ENCODE assay signal across 8 mouse cellular contexts in the genomic region with DNA sequence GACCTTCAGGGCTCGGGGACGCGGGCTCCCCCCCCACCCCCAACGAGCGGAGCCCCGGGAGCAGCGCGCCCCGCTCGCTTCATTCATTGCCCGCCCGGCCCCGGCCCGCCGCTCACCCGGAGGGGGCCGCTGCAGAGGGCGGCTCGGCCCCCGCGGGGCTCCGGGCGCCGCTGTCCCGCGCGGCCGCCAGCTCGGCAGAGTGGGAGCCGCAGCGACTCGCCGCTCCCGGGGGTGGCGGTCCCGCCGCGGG. TPM values are rescaled to one million over a fixed set of nuclear protein-coding genes. Genes with fewer than 3 reads are reported as not detected.
DNase-seq lines count a peak whose midpoint lies in the region; ATAC-seq and TF ChIP-seq lines count a peak whose summit lies in the region.

No protein-coding gene starts in this region.

- peak overlapping the region; percentile 96 for H3K9ac ChIP-seq in lung, embryonic 16.5 days (ENCODE audit: low read length)
- H3K9ac ChIP-seq in intestine, postnatal 0 days (ENCODE audit: low read depth, low read length), result peak overlapping the region; percentile 97
- peak overlapping the region; percentile 68 for H3K9ac ChIP-seq in neural tube, embryonic 15.5 days (replicated peaks)

- H3K9me3 ChIP-seq in lung, embryonic 16.5 days (ENCODE audit: control insufficient read depth, low read length), result no peaks in the 10 kb centered on the region
- no peaks in the 10 kb centered on the region for H3K9me3 ChIP-seq in intestine, postnatal 0 days (ENCODE audit: control insufficient read depth)
- no peaks in the 10 kb centered on the region for H3K9me3 ChIP-seq in neural tube, embryonic 15.5 days (replicated peaks)

- no peak for TF ChIP-seq CTCF in embryonic fibroblast, embryonic 13.5 days (IDR thresholded peaks at IDR 0.05; ENCODE audit: borderline replicate concordance, insufficient read depth, low read length)
- TF ChIP-seq CTCF in intestine, postnatal 0 days (IDR thresholded peaks at IDR 0.05; ENCODE audit: low read depth), result no peak

- H3K27me3 ChIP-seq in lung, embryonic 16.5 days (ENCODE audit: control insufficient read depth, insufficient read depth, low read depth, low read length), result no peaks in the 10 kb centered on the region
- no peaks in the 10 kb centered on the region for H3K27me3 ChIP-seq in intestine, postnatal 0 days (replicated peaks; ENCODE audit: control insufficient read depth, insufficient read depth, low read length)
- H3K27me3 ChIP-seq in neural tube, embryonic 15.5 days (replicated peaks), result no peaks in the 10 kb centered on the region; the same call in 1 of the 2 replicates

- H3K4me3 ChIP-seq in lung, embryonic 16.5 days (ENCODE audit: low read length), result peak overlapping the region; percentile 88
- peak overlapping the region; percentile 93 for H3K4me3 ChIP-seq in embryonic fibroblast, embryonic 13.5 days (ENCODE audit: insufficient read depth, low read length)
- H3K4me3 ChIP-seq in intestine, postnatal 0 days (ENCODE audit: low read depth, low read length), result peak overlapping the region; percentile 99
- peak overlapping the region; percentile 59 for H3K4me3 ChIP-seq in neural tube, embryonic 15.5 days (replicated peaks)

- no peak for DNase-seq in lung, postnatal 25 days (ENCODE audit: low spot score)
- DNase-seq in thymus, postnatal 4 days, result no peak
- no peak for DNase-seq in left cerebral cortex, postnatal 4 days
- DNase-seq in thymus, postnatal 14 days, result no peak

- ATAC-seq in lung, embryonic 16.5 days (ENCODE audit: low read depth), result peak; percentile 58
- peak; percentile 17 for ATAC-seq in intestine, postnatal 0 days
- ATAC-seq in neural tube, embryonic 15.5 days (ENCODE audit: low FRiP score), result peak; percentile 65

- WGBS in lung, embryonic 16.5 days, result under 1% methylated on average over 26 of the region's 38 CpGs
- WGBS in intestine, postnatal 0 days, result under 1% methylated on average over 36 of the region's 38 CpGs
- 0% methylated on average over 24 of the region's 38 CpGs for WGBS in neural tube, embryonic 15.5 days

- TF ChIP-seq POLR2A in embryonic fibroblast, embryonic 13.5 days (IDR thresholded peaks at IDR 0.05; ENCODE audit: low read depth, low read length), result no peak

- peak overlapping the region; percentile 96 for H3K27ac ChIP-seq in lung, embryonic 16.5 days (ENCODE audit: low read length)
- H3K27ac ChIP-seq in embryonic fibroblast, embryonic 13.5 days (ENCODE audit: insufficient read depth, low read length), result peak overlapping the region; percentile 27; the same call in 1 of the 2 replicates
- H3K27ac ChIP-seq in intestine, postnatal 0 days (ENCODE audit: low read depth, low read length), result peak overlapping the region; percentile 99
- peak overlapping the region; percentile 98 for H3K27ac ChIP-seq in neural tube, embryonic 15.5 days (replicated peaks)

- no peaks in the 10 kb centered on the region for H3K36me3 ChIP-seq in lung, embryonic 16.5 days (ENCODE audit: control insufficient read depth, insufficient read depth, low read length)
- H3K36me3 ChIP-seq in intestine, postnatal 0 days (ENCODE audit: control insufficient read depth, insufficient read depth), result no peaks in the 10 kb centered on the region
- no peaks in the 10 kb centered on the region for H3K36me3 ChIP-seq in neural tube, embryonic 15.5 days

- peak overlapping the region; percentile 74 for H3K4me2 ChIP-seq in lung, embryonic 16.5 days (ENCODE audit: low read depth, low read length)
- H3K4me2 ChIP-seq in intestine, postnatal 0 days (replicated peaks; ENCODE audit: low read depth), result peak overlapping the region; percentile 88
- peak overlapping the region; percentile 78 for H3K4me2 ChIP-seq in neural tube, embryonic 15.5 days

- H3K4me1 ChIP-seq in lung, embryonic 16.5 days (replicated peaks; ENCODE audit: control insufficient read depth, insufficient read depth, low read length), result peaks cover 37% of the 10 kb centered on the region
- peaks cover 6% of the 10 kb centered on the region for H3K4me1 ChIP-seq in embryonic fibroblast, embryonic 13.5 days (ENCODE audit: control insufficient read depth, insufficient read depth, low read length)
- peaks cover 4% of the 10 kb centered on the region for H3K4me1 ChIP-seq in intestine, postnatal 0 days (replicated peaks; ENCODE audit: control insufficient read depth, insufficient read depth, low read length)
- peaks cover 43% of the 10 kb centered on the region for H3K4me1 ChIP-seq in neural tube, embryonic 15.5 days

- intact Hi-C loops in left cerebral cortex, postnatal 4 days (cut with DNase I), result no loop called here

RNA-seq across cellular contexts. Expression of a gene that starts 0.5 kb away (rescaled TPM):
- polyA plus RNA-seq in lung, embryonic 16.5 days (2015; fragmentation: Nextera tagmentation; extraction: Ambion mirVana), result 25.8 and 28.3 TPM in 2 replicates
- 4.9 and 7.0 TPM in 2 replicates for polyA plus RNA-seq in embryonic fibroblast, embryonic 13.5 days (2011; ENCODE audit: insufficient read length, low read depth, missing spikeins)
- 11.8 and 14.6 TPM in 2 replicates for polyA plus RNA-seq in intestine, postnatal 0 days (2015; fragmentation: Nextera tagmentation; extraction: Ambion mirVana)
- polyA plus RNA-seq in neural tube, embryonic 15.5 days (2015; fragmentation: Nextera tagmentation; extraction: Ambion mirVana), result 9.8 and 11.4 TPM in 2 replicates
- total RNA-seq in left cerebral cortex, postnatal 4 days (2021), result 10 to 100 TPM; 19.1 to 21.3 TPM

Comparison
In these comparisons a context has a peak if more than half of its experiments do, and no peak if none do; other contexts are left out.
1. H3K27ac ChIP-seq: peak in every context shown above with its lines; median percentile 99 in intestine, postnatal 0 days; 98 in neural tube, embryonic 15.5 days; 96 in lung, embryonic 16.5 days; 27 in embryonic fibroblast, embryonic 13.5 days.